Mouse (Mus musculus) cortical plate, adult 2 months (tissue): ENCODE data around the gene Zmiz1.

Experiments used
- CTCF ChIP-seq: fragments of 200-500 bp; IDR thresholded peaks from 2 replicates; pipeline ENCODE4 v1.5.1; 2011; ENCODE audit warnings: mild to moderate bottlenecking, control low read depth, low read length; ENCODE audit not compliant: insufficient read depth; ENCODE audit errors: extremely low read depth
- POLR2A ChIP-seq: fragments of 200-500 bp; IDR thresholded peaks from 2 replicates; pipeline ENCODE4 v1.6.1; 2011; ENCODE audit warnings: mild to moderate bottlenecking, low read length, control low read depth; ENCODE audit not compliant: insufficient read depth; ENCODE audit errors: extremely low read depth

DNA sequence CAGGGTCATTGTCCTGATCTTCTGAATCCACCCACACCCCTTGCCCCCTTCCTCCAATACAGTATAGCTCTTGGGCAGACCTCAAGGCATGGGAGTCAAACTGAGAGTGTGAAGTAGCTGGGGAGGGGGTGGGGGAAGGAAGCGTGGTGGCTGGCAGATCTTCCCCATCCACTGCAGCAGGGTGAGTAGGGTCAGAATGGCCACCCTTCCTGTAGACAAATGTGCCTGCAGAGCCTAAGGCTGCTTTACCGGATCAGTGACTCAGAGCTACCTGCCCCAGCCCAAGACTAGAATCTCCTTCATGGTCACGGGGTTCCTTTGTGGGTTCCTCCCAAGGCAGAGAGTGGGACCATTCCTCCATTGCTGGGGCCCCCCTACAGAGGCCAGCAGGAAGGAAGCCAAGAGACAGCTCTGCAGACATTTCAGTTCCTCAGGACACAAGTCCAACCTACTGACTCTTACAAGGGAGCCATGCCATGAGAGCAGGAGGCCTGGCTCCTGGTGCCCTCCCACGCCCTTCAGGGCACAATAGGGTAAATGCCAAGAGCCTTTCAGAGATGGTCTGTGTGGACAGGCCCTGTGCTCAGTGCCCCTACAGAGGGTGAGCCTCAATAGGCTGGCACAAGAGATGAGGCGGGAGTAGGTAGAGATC is 169.6 kb downstream of the Zmiz1 start:
- TF ChIP-seq CTCF: no peak
- no peak for TF ChIP-seq POLR2A
